Mouse (Mus musculus): ENCODE measurements at regions not wholly inside any gene's neighbourhood (a gene's known extent, or its start where the extent isn't known, plus 50 kb on each side); places are given as distances from the start of the nearest gene placed in this dataset.

DNA sequence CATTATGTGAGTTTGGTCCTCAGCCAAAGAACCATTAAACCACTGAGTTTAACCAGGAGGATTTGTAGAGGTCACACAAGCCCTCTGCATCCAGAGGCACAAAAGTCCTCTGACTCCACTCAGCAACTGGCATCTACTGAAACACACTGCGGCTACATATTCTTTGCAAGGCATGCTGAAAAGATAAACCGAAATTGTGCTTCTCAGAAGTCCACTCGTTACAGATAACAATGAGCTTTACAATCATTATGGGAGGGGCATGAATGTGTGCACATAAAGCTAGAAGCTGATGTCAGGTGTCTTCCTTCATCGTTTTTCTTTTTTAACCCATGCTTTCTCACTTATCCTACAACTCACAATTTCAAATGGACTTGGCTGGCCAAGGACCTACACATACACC, 102.8 kb upstream of the Onecut1 start:
- TF ChIP-seq POLR2A (IDR thresholded peaks at IDR 0.05; ENCODE audit: borderline replicate concordance, low read depth, low read length) (no peak), CTCF (IDR thresholded peaks at IDR 0.05; ENCODE audit: low read depth, low read length) (no peak)
